Mouse (Mus musculus): ENCODE results near the gene Chsy1.

Chsy1 gene

GRCm38 (mm10) chr7:66212887-66213286 lies 103.6 kb downstream of the Chsy1 start:
- no peak for DNase-seq (ENCODE audit: low spot score in 2 of 2)

GRCm38 (mm10) chr7:66214477-66214876 lies 105.2 kb downstream of the Chsy1 start:
- no peak for DNase-seq (ENCODE audit: low spot score in 2 of 2)

GRCm38 (mm10) chr7:66215911-66216310 lies 106.6 kb downstream of the Chsy1 start:
- no peak for DNase-seq (ENCODE audit: low spot score in 2 of 2)

- DNase-seq (ENCODE audit: low spot score in 2 of 2): no peak
Measured at GRCm38 (mm10) chr7:66217011-66217410, 107.7 kb downstream of the Chsy1 start.

GRCm38 (mm10) chr7:66217531-66218094 lies 108.3 kb downstream of the Chsy1 start:
- DNase-seq (ENCODE audit: low spot score in 2 of 2): peak in 1 of 2 experiments; percentile 41

GRCm38 (mm10) chr7:66218193-66219014 lies 109.1 kb downstream of the Chsy1 start:
- DNase-seq (ENCODE audit: low spot score in 2 of 2): peak; percentile 75 to 79

- no peak for DNase-seq (ENCODE audit: low spot score in 2 of 2)
Measured at GRCm38 (mm10) chr7:66219028-66219793, 109.9 kb downstream of the Chsy1 start.

GRCm38 (mm10) chr7:66219794-66220227 lies 110.5 kb downstream of the Chsy1 start:
- DNase-seq (ENCODE audit: low spot score in 2 of 2): no peak

- DNase-seq (ENCODE audit: low spot score in 2 of 2): no peak
Measured at GRCm38 (mm10) chr7:66222621-66223091, 113.3 kb downstream of the Chsy1 start.

Data from heart, adult 9 months (tissue).